Mouse (Mus musculus) C2C12 (cell line): Measurements from ENCODE around the gene Nags. TPM values are rescaled to one million over a fixed set of nuclear protein-coding genes. Genes with fewer than 3 reads are reported as not detected.
A peak's percentile ranks its signal among the peaks of the same experiment; 100 is the strongest.
"Not testable (repeated sequence)": the region's sequence is repeated elsewhere in the genome, so short reads cannot be mapped to it uniquely, and the experiment has no call there.

Experiments
- H3K27me3 ChIP-seq: one replicate; pipeline ENCODE4 v1.6.1; 2011; ENCODE audit not compliant: control insufficient read depth, insufficient read depth, insufficient read length
- H3K36me3 ChIP-seq: one replicate; pipeline ENCODE4 v1.6.1; 2011; ENCODE audit not compliant: control insufficient read depth, insufficient read depth
- H3K4me3 ChIP-seq: one replicate; pipeline ENCODE4 v1.5.1; 2011; ENCODE audit warnings: mild to moderate bottlenecking, control low read depth; ENCODE audit not compliant: poor library complexity, insufficient read depth, severe bottlenecking
- H3K79me2 ChIP-seq: one replicate; pipeline ENCODE4 v1.6.1; 2011; ENCODE audit not compliant: control insufficient read depth, insufficient read depth
- H3K79me3 ChIP-seq: one replicate; pipeline ENCODE4 v1.6.1; 2011; ENCODE audit warnings: low read depth, control low read depth
- H3ac ChIP-seq: one replicate; pipeline ENCODE3; 2011; ENCODE audit warnings: low read depth; ENCODE audit not compliant: control insufficient read depth, insufficient read length
- CEBPB ChIP-seq: IDR thresholded peaks from one replicate; pipeline ENCODE4 v1.6.1; 2011; ENCODE audit warnings: low read depth, mild to moderate bottlenecking, control low read depth, moderate library complexity
- CTCF ChIP-seq: IDR thresholded peaks from one replicate; pipeline ENCODE4 v1.5.1; 2011; ENCODE audit not compliant: control insufficient read depth, insufficient read depth, insufficient read length
- FOSL1 ChIP-seq: IDR thresholded peaks from one replicate; pipeline ENCODE4 v1.8.0; 2011; ENCODE audit warnings: mild to moderate bottlenecking, low read length; ENCODE audit not compliant: poor library complexity, insufficient read depth, severe bottlenecking
- MAX ChIP-seq: IDR thresholded peaks from one replicate; pipeline ENCODE4 v1.6.1; 2011; ENCODE audit warnings: mild to moderate bottlenecking, control low read depth
- MYOD1 ChIP-seq: IDR thresholded peaks from one replicate; pipeline ENCODE4 v1.6.1; 2011; ENCODE audit warnings: low read depth; ENCODE audit not compliant: control insufficient read depth, insufficient read length
- MYOG ChIP-seq: IDR thresholded peaks from one replicate; pipeline ENCODE4 v1.6.1; 2011; ENCODE audit not compliant: control insufficient read depth, insufficient read length; ENCODE audit errors: extremely low read depth
- USF1 ChIP-seq: IDR thresholded peaks from one replicate; pipeline ENCODE4 v1.6.1; 2011; ENCODE audit warnings: low read depth, mild to moderate bottlenecking, control low read depth, moderate library complexity
- polyA plus RNA-seq: library from polyadenylated mRNA; unstranded; fragments of >200 nt; fragmentation: generic; extraction: Trizol; gene quantifications from one replicate; pipeline ENCODE4 v1.2.1, GENCODE M21; 2012; ENCODE audit warnings: missing spikeins

The Nags gene
- polyA plus RNA-seq, 1 experiment, result not detected

DNA sequence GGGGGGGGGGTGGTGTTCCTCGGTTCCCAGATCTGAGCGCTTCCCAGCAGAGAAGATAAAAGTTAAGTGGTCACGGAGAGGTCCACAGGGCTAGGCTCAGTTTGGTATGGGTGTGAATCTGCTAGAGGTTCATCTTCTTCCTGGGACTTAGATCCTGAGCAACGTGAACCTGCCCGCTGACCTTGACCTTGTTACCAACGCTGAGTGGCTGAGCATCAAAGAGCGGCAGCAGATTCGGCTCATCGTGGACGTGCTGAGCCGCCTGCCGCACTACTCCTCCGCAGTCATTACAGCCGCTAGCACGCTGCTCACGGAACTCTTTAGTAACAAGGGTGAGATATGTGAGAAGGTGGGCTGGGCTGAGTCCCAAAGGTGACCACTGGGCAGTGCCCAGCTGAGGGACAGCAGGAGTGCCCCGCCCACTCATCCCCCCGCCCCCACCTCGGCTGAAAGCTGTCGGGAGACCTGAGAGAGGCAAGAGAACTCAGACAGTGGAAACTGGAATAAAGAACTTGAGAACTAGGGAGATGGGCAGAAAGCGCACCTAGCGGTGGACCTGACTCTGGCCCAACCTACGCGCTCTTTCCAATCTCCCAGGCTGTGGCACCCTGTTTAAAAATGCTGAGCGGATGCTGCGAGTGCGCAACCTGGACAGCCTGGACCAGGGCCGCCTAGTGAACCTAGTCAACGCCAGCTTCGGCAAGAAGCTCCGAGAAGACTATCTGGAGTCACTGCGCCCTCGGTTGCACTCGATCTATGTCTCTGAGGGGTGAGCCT is 2.1 kb downstream of the Nags start:
- no peaks in the 10 kb centered on the region for H3K36me3 ChIP-seq
- no peak overlapping the region for H3K4me3 ChIP-seq
- peaks cover 42% of the 10 kb centered on the region for H3K27me3 ChIP-seq
- no peak for TF ChIP-seq MYOD1
- no peak for TF ChIP-seq MAX
- TF ChIP-seq USF1, result no peak
- TF ChIP-seq MYOG, result no peak
- no peak for TF ChIP-seq CTCF
- no peak for TF ChIP-seq FOSL1
- TF ChIP-seq CEBPB, result no peak
- H3K79me2 ChIP-seq, result no peaks in the 10 kb centered on the region
- no peaks in the 10 kb centered on the region for H3K79me3 ChIP-seq
- H3ac ChIP-seq, result no peak overlapping the region

DNA sequence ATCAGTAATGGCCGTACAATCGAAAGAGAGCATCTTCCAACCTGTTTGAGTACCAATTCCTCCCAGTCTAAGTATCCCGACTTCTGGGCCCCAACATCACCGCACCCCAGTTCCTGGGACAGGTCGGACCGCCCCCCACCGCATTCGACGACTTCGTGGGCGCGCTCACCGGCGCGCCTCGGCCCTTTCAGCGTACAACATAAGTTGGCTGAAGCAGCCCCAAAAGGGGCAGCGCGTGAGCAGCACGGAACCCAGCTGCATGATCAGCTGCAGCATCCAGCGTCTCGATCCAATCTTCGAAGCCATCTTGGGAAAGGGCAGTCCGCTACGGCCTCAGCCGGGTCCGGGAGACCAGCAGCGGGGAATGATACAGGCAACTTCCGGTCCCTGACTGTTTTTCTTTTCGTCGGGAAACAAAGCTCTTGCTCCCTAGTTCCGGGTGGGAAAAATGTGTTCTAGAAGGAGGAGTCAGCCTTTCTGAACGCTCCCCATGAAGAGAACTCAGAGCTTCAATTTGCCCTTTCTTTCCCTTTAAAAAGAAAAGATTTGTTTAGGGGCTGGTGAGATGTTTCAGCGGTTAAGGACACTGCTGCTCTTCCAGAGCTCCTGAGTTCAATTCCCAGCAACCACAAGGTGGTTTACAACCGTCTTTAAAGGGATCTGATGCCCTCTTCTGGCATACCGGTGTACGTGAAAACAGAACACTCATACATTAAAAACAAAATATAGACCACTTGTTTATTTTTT is 10.9 kb downstream of the Nags start, which contains the start of gene Tmem101:
Tmem101 (minus strand) TSS at position 366 of the 747 bp plus-strand sequence.
- peak within 1 kb of the TSS; percentile 97 for H3ac ChIP-seq
- H3K79me3 ChIP-seq, result no peaks in the 10 kb centered on the region
- H3K27me3 ChIP-seq, result no peaks in the 10 kb centered on the region
- H3K79me2 ChIP-seq, result peaks cover 8% of the 10 kb centered on the region
- H3K36me3 ChIP-seq, result peaks cover 21% of the 10 kb centered on the region
- TF ChIP-seq MAX (peak; percentile 61), USF1 (no peak), MYOD1 (no peak), CEBPB (no peak)
- H3K4me3 ChIP-seq, result peak within 1 kb of the TSS; percentile 86

DNA sequence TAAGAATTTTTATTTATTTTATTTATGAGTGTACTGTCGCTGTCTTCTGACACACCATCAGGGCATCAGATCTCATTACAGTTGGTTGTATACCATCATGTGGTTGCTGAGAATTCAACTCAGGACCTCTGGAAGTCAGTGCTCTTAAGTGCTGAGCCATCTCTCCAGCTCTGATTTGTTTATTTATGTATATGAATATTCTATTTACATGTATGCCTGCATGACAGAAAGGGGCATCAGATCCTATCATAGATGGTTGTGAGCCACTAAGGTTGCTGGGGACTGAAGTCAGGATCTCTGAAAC is 11.4 kb downstream of the Nags start:
- no peak for TF ChIP-seq MYOD1
- no peak for TF ChIP-seq CEBPB
- TF ChIP-seq USF1, result no peak
- TF ChIP-seq MYOG, result no peak
- TF ChIP-seq CTCF, result no peak
- no peak for TF ChIP-seq FOSL1
- no peak for TF ChIP-seq MAX
- H3K4me3 ChIP-seq, result no peak overlapping the region

DNA sequence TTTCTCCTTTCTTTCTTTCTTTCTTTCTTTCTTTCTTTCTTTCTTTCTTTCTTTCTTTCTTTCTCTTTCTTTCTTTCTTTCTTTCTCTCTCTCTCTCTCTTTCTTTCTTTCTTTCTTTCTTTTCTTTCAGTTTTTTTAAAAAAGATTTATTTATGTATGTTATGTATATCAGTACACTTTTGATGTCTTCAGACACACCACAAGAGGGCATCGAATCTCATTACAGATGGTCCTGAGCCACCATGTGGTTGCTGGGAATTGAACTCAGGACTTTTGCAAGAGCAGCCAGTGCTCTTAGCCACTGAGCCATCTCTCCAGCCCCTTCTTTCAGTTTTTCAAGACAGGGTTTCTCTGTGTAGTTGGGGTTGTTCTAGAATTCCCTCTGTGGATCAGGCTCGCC is 12.7 kb downstream of the Nags start:
- H3K4me3 ChIP-seq, H3K27me3 ChIP-seq, H3K79me3 ChIP-seq, H3K79me2 ChIP-seq, H3ac ChIP-seq: not testable (repeated sequence)
- peaks cover 36% of the 10 kb centered on the region for H3K36me3 ChIP-seq

More for the DNA sequence above, 11.4 kb downstream of the Nags start:
- Histone ChIP-seq H3K27me3 (no peaks in the 10 kb centered on the region), H3K79me3 (no peaks in the 10 kb centered on the region), H3ac (no peak overlapping the region), H3K36me3 (peaks cover 26% of the 10 kb centered on the region), H3K79me2 (peaks cover 8% of the 10 kb centered on the region)

DNA sequence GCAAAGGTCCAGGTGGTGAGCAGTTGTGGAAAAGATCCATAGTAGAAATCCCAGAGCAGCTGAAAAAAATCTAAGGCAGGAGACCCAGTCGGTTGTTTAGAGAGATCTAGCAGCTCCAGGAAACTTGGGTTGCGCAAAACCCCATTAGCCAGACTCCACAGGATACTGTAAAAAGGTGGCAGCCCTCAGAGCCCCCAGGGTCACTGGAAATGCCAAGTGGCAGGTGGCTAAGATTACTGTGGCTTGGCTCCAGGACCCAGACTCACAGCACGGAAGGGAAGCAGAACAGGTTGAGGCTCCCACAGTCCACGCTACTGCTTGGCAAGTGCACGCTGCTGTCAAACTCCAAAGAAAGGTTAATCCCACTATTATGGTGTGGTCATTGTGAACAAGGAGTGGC is 14.5 kb downstream of the Nags start:
- TF ChIP-seq FOSL1 (no peak), MAX (no peak), CTCF (no peak), MYOD1 (no peak), MYOG (no peak), USF1 (no peak), CEBPB (no peak)
- Histone ChIP-seq H3K27me3 (no peaks in the 10 kb centered on the region), H3ac (no peak overlapping the region), H3K79me2 (peaks cover 8% of the 10 kb centered on the region), H3K36me3 (peaks cover 44% of the 10 kb centered on the region), H3K4me3 (no peak overlapping the region), H3K79me3 (no peaks in the 10 kb centered on the region)

DNA sequence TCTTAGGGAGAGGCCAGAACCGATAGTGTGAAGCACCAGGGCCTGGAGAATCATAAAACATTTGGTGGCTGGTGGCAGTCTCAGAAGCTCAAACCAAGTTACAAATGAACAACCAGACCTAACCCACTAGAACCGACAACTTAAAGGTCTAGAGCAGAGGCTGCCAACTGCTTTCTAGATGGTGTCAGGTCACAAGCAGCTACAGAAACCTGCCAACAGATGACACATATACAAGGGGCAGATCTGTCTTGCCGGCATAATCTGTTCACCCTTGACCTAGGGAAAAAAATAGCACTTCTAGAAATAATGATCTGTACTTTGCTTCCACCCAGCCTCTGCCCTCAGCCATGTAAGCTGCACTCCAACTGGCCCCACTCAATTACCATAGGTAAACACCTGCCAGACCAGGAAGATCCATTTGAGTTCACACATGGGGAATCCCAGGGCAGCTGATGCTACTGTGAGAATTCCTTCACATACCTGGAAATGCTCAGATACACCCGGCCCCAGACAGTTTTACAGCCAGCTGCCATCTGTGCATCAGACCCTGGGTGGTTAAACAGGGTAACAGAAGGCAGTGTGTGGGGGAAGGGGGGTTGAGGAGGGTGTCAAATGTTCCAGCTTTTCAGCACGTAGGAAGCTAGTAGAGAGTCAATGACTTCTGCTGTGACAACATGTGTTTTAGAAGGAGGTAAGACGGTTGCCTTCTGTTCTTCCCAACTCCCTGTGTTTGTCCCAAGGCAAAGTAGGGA is 20.8 kb downstream of the Nags start:
- TF ChIP-seq USF1, result no peak
- TF ChIP-seq MYOD1, result no peak
- TF ChIP-seq FOSL1, result no peak
- TF ChIP-seq MYOG, result no peak
- no peak for TF ChIP-seq CEBPB
- TF ChIP-seq MAX, result no peak
- TF ChIP-seq CTCF, result no peak
- Histone ChIP-seq H3K4me3 (no peak overlapping the region), H3ac (no peak overlapping the region), H3K27me3 (no peaks in the 10 kb centered on the region), H3K79me2 (peaks cover 61% of the 10 kb centered on the region), H3K79me3 (peaks cover 28% of the 10 kb centered on the region), H3K36me3 (peaks cover 98% of the 10 kb centered on the region)
